Mouse (Mus musculus): ENCODE data around the gene Aamp. TPM values are rescaled to one million over a fixed set of nuclear protein-coding genes. Genes with fewer than 3 reads are reported as not detected.
A peak's percentile ranks its signal among the peaks of the same experiment; 100 is the strongest.

The Aamp gene
- polyA plus RNA-seq, 1 experiment from 2014 or later, result 211 TPM

DNA sequence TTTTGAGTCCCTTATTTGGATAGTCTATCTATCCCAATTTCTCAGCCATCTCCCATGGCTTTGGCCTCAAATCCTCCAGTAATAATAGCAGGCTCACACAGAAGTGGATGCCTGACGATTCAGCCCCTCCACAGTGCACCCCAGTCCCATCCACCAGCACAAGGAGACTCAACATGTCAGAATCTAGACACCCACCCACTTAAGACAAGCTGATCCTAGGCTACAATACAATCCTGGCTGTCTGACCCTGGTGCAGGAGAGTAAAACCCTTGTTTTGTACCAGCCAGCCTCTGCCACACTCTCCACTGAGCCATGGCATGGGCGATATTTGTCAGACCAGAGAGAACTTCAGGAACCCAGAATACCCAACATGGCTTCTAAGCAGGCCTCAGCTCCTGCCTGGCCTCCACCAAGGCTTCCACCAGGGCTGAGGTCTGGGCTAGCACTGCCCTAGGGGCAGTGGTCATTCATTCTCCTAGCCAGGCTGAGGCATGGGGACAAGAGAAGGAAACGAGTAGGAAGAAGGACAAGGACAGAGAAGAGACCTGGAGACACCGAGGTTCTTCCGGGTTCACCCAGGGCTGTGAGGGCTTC, 13.7 kb upstream of the Aamp start:
- ATAC-seq (replicated peaks), result no peak
- Histone ChIP-seq H3K4me2 (replicated peaks) (no peak overlapping the region), H3K27ac (replicated peaks) (no peak overlapping the region), H3K36me3 (no peaks in the 10 kb centered on the region), H3K4me1 (peaks cover 16% of the 10 kb centered on the region), H3K9me3 (no peaks in the 10 kb centered on the region), H3K27me3 (no peaks in the 10 kb centered on the region), H3K9ac (replicated peaks) (no peak overlapping the region), H3K4me3 (no peak overlapping the region)
- WGBS, result 90% methylated on average over 5 of the region's 5 CpGs

DNA sequence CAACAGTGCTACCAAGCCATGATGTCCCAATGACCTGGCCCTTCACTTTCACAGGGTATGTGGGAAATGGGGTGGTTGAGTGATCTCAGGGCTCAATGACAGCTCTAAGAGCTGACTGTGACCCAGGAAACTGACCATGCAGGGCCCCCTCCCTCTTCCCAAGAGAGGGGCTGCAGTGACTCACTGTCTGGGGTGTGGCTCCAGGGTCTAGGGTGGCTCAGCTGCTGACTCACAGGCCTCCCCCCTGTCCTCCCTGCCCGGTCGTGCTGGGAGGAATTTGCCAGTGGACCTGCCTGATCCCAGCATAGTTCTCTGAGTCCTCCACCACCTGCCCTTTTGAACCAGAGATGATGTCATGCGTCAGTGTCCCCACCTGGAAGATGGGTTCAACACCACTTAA, 12.7 kb upstream of the Aamp start:
- WGBS, result 83% methylated on average over 3 of the region's 3 CpGs
- H3K4me2 ChIP-seq (replicated peaks), result no peak overlapping the region
- H3K36me3 ChIP-seq, result no peaks in the 10 kb centered on the region
- no peak overlapping the region for H3K27ac ChIP-seq (replicated peaks)
- no peak for ATAC-seq (replicated peaks)
- no peak overlapping the region for H3K4me3 ChIP-seq
- H3K27me3 ChIP-seq, result no peaks in the 10 kb centered on the region
- peaks cover 16% of the 10 kb centered on the region for H3K4me1 ChIP-seq
- H3K9ac ChIP-seq (replicated peaks), result no peak overlapping the region
- no peaks in the 10 kb centered on the region for H3K9me3 ChIP-seq

DNA sequence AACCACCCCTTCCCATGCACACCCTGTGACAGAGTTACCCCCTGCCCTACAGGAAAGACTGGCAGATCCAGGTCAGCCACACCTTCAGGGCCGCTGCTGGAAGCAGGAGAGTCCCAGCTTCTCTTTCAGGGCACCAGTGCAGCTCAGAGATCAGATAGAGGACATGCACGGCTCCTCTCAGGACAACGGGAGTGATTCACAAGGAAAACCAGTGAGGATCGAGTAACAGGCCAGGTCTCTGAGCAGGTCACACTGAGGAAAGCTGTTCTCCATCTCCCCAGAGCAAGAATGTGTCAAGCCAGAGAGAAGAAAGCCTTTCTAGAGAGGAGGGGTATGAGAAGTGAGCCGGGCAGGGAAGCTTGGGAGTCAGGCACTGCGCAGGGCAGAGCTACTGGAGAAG, 11.9 kb upstream of the Aamp start:
- no peak overlapping the region for H3K4me2 ChIP-seq (replicated peaks)
- H3K36me3 ChIP-seq, result no peaks in the 10 kb centered on the region; the same call in 1 of the 2 replicates
- no peak overlapping the region; the same call in 1 of the 2 replicates for H3K9ac ChIP-seq (replicated peaks)
- ATAC-seq (replicated peaks), result no peak
- H3K4me3 ChIP-seq, result no peak overlapping the region
- no peaks in the 10 kb centered on the region for H3K27me3 ChIP-seq
- H3K27ac ChIP-seq (replicated peaks), result peak overlapping the region; percentile 75
- WGBS, result 76% methylated on average over 6 of the region's 6 CpGs
- H3K9me3 ChIP-seq, result no peaks in the 10 kb centered on the region
- H3K4me1 ChIP-seq, result peaks cover 16% of the 10 kb centered on the region

DNA sequence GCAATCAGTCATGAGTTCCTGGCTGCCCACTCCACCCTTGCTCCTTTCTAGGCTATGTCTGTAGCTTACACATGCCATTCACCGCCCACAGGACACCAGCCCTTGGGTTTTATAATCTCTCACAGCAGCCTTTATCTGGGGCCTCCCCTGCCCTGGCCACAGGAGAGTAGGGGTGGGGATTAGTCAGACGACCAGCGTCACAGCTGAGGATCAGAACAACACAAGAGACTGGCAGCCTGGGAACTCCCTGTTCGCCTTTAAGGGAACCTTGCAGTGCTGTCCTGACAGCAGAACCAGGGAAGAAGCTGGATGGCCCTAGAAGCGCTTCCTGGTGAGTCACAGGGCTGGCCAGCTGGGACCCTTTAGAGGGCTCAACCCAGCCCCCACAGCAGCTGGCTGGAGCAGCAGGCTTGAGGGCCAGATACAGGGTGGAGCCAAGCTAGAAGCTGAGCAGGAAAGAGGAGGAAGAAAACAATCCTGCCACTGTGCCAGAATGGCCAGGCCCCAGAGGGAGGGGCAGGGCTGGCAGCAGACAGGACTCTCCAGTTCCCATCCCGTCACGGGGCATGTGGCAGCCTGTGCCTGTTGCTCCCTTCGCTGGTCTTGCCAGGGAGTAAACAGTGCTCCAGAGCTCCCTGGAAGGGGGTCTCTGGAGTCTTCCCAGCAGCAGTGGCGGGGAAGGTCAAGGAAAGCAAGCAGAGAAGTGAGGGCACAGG, 11.1 kb upstream of the Aamp start:
- no peak overlapping the region for H3K9ac ChIP-seq (replicated peaks)
- H3K27ac ChIP-seq (replicated peaks), result peak overlapping the region; percentile 75
- ATAC-seq (replicated peaks), result peak; percentile 86
- H3K4me2 ChIP-seq (replicated peaks), result no peak overlapping the region
- WGBS, result 17% methylated on average over 9 of the region's 9 CpGs
- H3K4me1 ChIP-seq, result peaks cover 16% of the 10 kb centered on the region
- H3K9me3 ChIP-seq, result no peaks in the 10 kb centered on the region
- H3K27me3 ChIP-seq, result no peaks in the 10 kb centered on the region
- H3K36me3 ChIP-seq, result no peaks in the 10 kb centered on the region; the same call in 1 of the 2 replicates
- no peak overlapping the region for H3K4me3 ChIP-seq

DNA sequence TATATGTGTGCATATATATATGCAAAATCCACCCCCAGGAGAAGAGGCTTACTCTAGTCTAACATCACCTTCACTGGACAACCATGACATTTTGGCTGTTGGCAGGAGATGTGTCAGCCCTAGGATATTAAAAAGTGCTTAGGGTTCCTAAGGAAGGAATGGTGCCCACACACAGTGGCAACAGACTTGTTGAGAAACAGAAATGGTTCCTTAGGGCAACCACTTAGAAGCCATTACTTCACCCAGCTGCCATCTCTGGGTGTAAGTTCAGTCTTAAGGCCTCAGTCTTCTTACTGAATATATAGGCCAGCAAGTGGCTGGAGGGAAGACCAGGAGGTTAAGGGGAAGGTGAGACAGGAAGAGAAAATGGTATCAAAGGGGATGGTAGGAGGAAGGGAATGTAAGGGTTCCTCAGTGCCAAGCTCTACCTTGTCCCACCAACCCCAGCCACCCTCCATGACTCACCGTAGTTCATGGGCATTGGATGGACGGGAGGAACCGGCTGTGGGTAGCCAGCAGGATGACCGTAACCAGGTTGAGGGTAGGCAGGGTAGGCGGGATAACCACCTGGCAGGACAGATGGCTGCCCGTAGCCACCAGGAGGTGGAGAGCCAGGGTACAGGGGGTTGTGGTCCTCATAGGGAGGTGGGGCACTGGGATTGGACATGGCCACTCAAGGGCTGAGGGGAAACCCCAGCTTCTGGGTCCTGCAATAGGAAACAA, 10.4 kb upstream of the Aamp start:
- Histone ChIP-seq H3K27me3 (no peaks in the 10 kb centered on the region), H3K4me3 (no peak overlapping the region), H3K9me3 (no peaks in the 10 kb centered on the region), H3K27ac (replicated peaks) (peak overlapping the region; percentile 75), H3K4me2 (replicated peaks) (no peak overlapping the region), H3K36me3 (no peaks in the 10 kb centered on the region; the same call in 1 of the 2 replicates), H3K4me1 (peaks cover 21% of the 10 kb centered on the region), H3K9ac (replicated peaks) (no peak overlapping the region)
- WGBS, result 91% methylated on average over 6 of the region's 6 CpGs
- ATAC-seq (replicated peaks), result peak; percentile 21; the same call in 1 of the 2 replicates

DNA sequence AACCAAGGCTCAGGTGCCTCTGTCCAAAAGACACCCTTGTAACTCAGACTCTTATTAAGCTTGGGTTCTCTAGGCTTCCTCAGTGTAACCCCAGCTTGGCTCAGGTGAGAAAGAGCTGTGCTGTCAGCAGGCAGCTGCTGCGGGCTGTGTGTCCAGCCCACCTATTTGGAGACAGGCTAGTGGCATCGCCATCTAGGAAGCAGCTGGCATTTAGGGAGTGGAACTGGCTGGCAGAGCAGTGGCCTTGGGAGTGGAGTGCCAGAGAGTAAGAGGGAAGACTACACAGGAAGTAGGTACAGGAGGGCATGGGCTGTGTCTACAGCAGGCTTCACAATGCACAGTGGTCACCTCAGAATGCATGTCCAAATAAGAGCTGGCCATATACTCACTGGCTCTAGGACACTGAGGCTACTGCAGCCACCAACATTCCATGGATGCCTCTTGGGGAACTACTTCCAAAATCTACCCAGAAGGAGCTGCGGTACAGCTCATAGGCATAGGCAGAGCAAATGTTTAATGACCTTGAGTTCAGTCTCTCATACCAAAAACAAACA, 9.6 kb upstream of the Aamp start:
- Histone ChIP-seq H3K4me3 (no peak overlapping the region), H3K36me3 (no peaks in the 10 kb centered on the region; the same call in 1 of the 2 replicates), H3K27me3 (no peaks in the 10 kb centered on the region), H3K4me1 (peaks cover 22% of the 10 kb centered on the region), H3K27ac (replicated peaks) (no peak overlapping the region), H3K9me3 (no peaks in the 10 kb centered on the region), H3K4me2 (replicated peaks) (no peak overlapping the region), H3K9ac (replicated peaks) (no peak overlapping the region)
- ATAC-seq (replicated peaks), result no peak
- 95% methylated on average over 3 of the region's 3 CpGs for whole genome bisulfite sequencing

DNA sequence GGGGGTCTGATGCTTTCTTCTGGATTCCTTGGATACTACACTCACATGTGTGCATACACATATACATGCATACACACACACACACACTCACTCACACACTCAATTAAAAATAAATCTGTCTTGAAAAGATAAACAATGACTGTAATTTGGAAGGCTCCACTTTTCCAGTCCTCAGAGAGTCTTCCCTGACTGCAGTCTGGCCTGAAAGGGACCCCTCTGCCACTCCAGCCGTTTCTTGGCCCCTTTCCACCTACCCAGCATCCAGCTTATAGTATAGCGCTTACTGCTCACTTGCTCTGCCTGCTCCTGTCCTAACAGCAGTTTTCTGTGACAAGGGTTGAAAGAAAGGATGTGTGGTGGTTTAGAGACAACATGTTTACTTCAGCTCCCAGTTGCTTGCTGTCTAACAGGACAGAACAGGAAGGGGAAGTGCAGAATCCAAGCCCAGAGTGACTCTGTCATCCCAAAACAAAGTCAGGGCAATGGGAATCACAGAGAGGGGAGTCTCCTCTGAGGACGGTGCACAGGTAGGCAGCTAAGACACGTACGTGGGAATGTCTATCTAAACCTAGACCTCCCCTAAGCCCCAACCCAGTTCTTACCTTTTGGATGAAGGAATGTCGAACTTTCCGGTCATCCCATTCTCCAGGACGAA, 8.9 kb upstream of the Aamp start:
- H3K4me2 ChIP-seq (replicated peaks), result no peak overlapping the region
- H3K36me3 ChIP-seq, result no peaks in the 10 kb centered on the region; the same call in 1 of the 2 replicates
- peaks cover 22% of the 10 kb centered on the region for H3K4me1 ChIP-seq
- H3K27ac ChIP-seq (replicated peaks), result no peak overlapping the region
- H3K27me3 ChIP-seq, result no peaks in the 10 kb centered on the region
- no peaks in the 10 kb centered on the region for H3K9me3 ChIP-seq
- H3K4me3 ChIP-seq, result no peak overlapping the region
- ATAC-seq (replicated peaks), result no peak
- WGBS, result 83% methylated on average over 8 of the region's 8 CpGs
- H3K9ac ChIP-seq (replicated peaks), result no peak overlapping the region

DNA sequence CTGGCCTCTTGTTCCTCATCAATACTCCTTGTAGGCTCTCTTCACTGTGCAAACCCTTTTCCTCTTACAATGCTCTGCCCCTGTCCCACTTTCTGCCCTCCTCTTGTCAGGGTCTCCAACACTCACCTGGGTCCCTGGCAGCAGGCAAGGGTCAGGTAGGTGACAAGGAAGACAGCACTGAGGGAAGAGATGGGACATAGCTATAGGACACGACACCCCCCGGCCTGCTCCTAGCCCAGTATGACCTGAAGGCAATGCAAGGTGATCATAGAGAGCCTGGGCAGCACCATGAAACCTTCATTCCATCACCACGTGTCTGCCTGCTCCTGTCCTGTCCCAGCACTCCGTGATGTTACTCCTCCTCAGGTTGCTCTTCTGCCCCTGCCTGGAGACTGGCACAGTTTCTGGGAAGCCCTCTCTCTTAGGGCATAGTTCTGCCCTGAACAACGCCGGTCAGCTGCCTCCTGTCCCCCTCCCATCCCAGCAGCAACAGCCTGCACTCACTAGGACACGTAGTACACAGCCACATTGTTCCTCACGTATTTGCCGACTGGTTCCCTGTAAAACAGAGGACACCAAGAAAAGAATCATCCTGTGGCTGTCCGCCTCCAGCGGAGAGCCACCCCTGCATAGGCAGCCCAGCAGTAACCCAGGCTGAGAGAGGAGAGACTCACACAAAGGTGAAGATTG, 7.9 kb upstream of the Aamp start:
- no peak overlapping the region for H3K9ac ChIP-seq (replicated peaks)
- ATAC-seq (replicated peaks), result no peak
- no peaks in the 10 kb centered on the region for H3K9me3 ChIP-seq
- 89% methylated on average over 11 of the region's 11 CpGs for WGBS
- no peaks in the 10 kb centered on the region; the same call in 1 of the 2 replicates for H3K36me3 ChIP-seq
- no peaks in the 10 kb centered on the region for H3K27me3 ChIP-seq
- peaks cover 22% of the 10 kb centered on the region for H3K4me1 ChIP-seq
- no peak overlapping the region for H3K4me2 ChIP-seq (replicated peaks)
- no peak overlapping the region for H3K27ac ChIP-seq (replicated peaks)
- no peak overlapping the region for H3K4me3 ChIP-seq

DNA sequence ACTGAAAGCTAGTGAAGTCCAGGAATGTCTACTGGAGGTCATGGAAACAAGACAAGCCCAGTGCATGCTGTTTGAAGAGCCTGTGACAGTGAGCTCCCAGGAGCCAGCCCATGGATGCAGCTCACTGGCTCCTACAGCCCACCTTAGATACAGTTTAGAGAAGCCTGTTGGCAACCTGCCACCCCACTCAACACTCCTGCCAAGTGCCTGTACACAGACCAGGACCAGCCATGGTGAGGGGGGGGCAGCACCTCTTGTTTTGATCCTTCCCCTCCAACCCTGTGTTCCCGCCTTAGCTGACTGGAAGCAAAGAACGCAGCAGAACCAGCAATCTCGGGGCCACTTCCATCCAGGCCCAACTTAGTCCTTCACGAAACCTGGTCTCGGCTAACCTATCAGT, 5.6 kb upstream of the Aamp start:
- Histone ChIP-seq H3K4me1 (peaks cover 19% of the 10 kb centered on the region), H3K9me3 (no peaks in the 10 kb centered on the region), H3K27ac (replicated peaks) (no peak overlapping the region), H3K9ac (replicated peaks) (no peak overlapping the region), H3K36me3 (no peaks in the 10 kb centered on the region; the same call in 1 of the 2 replicates), H3K27me3 (no peaks in the 10 kb centered on the region), H3K4me3 (no peak overlapping the region), H3K4me2 (replicated peaks) (no peak overlapping the region)
- WGBS, result 76% methylated on average over 5 of the region's 5 CpGs
- no peak for ATAC-seq (replicated peaks)

DNA sequence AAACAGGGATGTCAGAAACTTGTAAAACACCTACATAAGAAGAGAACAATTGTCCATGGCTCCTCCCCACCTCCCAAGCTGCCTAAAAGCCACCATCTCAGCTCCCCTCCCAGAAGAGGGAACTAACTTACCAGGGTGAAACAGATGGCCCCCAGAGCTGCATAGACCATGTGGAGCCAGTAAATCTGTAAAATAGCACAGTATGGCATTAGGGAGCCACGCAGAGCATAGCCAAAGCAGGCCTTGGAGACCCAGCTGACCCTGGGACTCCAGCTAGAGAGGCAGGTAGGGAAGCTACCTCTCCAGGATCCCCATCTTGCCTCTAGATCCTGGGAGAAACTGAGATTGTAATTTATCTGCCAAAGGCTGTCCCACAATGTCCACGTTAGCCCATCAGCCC, 5.2 kb upstream of the Aamp start:
- Histone ChIP-seq H3K9me3 (no peaks in the 10 kb centered on the region), H3K4me3 (no peak overlapping the region), H3K36me3 (no peaks in the 10 kb centered on the region; the same call in 1 of the 2 replicates), H3K27me3 (no peaks in the 10 kb centered on the region), H3K27ac (replicated peaks) (no peak overlapping the region), H3K4me1 (peaks cover 18% of the 10 kb centered on the region), H3K4me2 (replicated peaks) (no peak overlapping the region), H3K9ac (replicated peaks) (no peak overlapping the region)
- ATAC-seq (replicated peaks), result no peak
- 89% methylated on average over 2 of the region's 2 CpGs for WGBS

DNA sequence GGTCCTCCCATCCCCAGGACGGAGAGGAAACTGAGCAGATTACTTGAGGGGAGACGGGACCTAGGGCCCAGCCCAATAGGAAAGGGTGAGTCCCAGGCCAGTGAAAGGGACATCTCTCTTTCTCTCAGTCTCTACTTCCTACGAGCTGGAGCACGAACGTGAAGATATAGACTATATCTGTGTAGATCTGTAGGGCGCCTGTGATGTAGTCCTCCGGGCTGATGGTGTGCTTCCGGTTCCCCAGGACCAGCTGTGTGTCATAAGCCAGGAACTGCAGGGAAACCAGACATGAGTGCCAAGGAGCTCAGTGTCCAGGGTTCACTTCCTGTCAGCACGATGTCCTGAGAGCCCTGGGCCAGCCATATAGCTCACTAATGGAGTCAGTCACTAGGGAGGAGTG, 4.7 kb upstream of the Aamp start:
- 91% methylated on average over 9 of the region's 9 CpGs for WGBS
- no peak overlapping the region for H3K4me2 ChIP-seq (replicated peaks)
- no peaks in the 10 kb centered on the region for H3K9me3 ChIP-seq
- peaks cover 18% of the 10 kb centered on the region for H3K4me1 ChIP-seq
- no peaks in the 10 kb centered on the region; the same call in 1 of the 2 replicates for H3K36me3 ChIP-seq
- no peak overlapping the region for H3K27ac ChIP-seq (replicated peaks)
- H3K27me3 ChIP-seq, result no peaks in the 10 kb centered on the region
- H3K9ac ChIP-seq (replicated peaks), result no peak overlapping the region
- no peak overlapping the region for H3K4me3 ChIP-seq
- ATAC-seq (replicated peaks), result no peak

Measured in forebrain, embryonic 15.5 days (tissue).